Mouse (Mus musculus) midbrain, embryonic 16.5 days (tissue): ENCODE measurements around the gene Tmem184c. TPM values are rescaled to one million over a fixed set of nuclear protein-coding genes. Genes with fewer than 3 reads are reported as not detected.
A peak's percentile ranks its signal among the peaks of the same experiment; 100 is the strongest.

Source experiments
- ATAC-seq: fragments of 200-750 bp; cut with Nextera tagmentation; 2 replicates; pipeline ENCODE4 v1.8.0; 2017; ENCODE audit warnings: moderate TSS enrichment
- H3K27ac ChIP-seq: fragments of 300-500 bp; sonication (generic); 2 replicates; pipeline ENCODE4 v1.5.1; 2014; ENCODE audit warnings: mild to moderate bottlenecking, low read length, mixed read lengths
- H3K27me3 ChIP-seq: fragments of 300-500 bp; sonication (generic); 2 replicates; pipeline ENCODE4 v1.6.1; 2014; ENCODE audit warnings: low read depth, low read length, mixed read lengths; ENCODE audit not compliant: control insufficient read depth, insufficient read depth
- H3K36me3 ChIP-seq: fragments of 300-500 bp; sonication (generic); 2 replicates; pipeline ENCODE4 v1.6.1; 2014; ENCODE audit warnings: mild to moderate bottlenecking, low read length, moderate library complexity, mixed read lengths; ENCODE audit not compliant: control insufficient read depth, insufficient read depth
- H3K4me1 ChIP-seq: fragments of 300-500 bp; sonication (generic); 2 replicates; pipeline ENCODE4 v1.6.1; 2014; ENCODE audit warnings: mild to moderate bottlenecking, low read length, mixed read lengths; ENCODE audit not compliant: control insufficient read depth, insufficient read depth
- H3K4me2 ChIP-seq: fragments of 300-500 bp; sonication (generic); 2 replicates; pipeline ENCODE4 v1.6.1; 2014; ENCODE audit warnings: mild to moderate bottlenecking, low read length, mixed read lengths
- H3K4me3 ChIP-seq: fragments of 300-500 bp; sonication (generic); 2 replicates; pipeline ENCODE4 v1.5.1; 2014; ENCODE audit warnings: low read depth, mild to moderate bottlenecking, low read length, moderate library complexity, mixed read lengths
- H3K9ac ChIP-seq: fragments of 300-500 bp; sonication (generic); 2 replicates; pipeline ENCODE4 v1.6.1; 2014; ENCODE audit warnings: low read depth, low read length, mixed read lengths
- H3K9me3 ChIP-seq: fragments of 300-500 bp; sonication (generic); replicated peaks from 2 replicates; pipeline ENCODE4 v1.6.1; 2014; ENCODE audit warnings: mild to moderate bottlenecking, low read length, mixed read lengths; ENCODE audit not compliant: control insufficient read depth, poor library complexity, severe bottlenecking
- WGBS: fragments of 180-500 bp; shearing (Covaris S2); extraction: QIAGEN DNeasy Blood & Tissue Kit; methylation state at CpG from one replicate; pipeline ENCODE4 v1.1.7; 2014; 5-methylcytosine and 5-hydroxymethylcytosine counted together
- polyA plus RNA-seq: library from polyadenylated mRNA; unstranded; fragments of >200 nt; fragmentation: Nextera tagmentation; extraction: Ambion mirVana; gene quantifications from 2 replicates; pipeline ENCODE4 v1.2.1, GENCODE M21; 2015

The Tmem184c gene
- polyA plus RNA-seq, 1 experiment from 2014 or later, result 71.1 TPM

DNA sequence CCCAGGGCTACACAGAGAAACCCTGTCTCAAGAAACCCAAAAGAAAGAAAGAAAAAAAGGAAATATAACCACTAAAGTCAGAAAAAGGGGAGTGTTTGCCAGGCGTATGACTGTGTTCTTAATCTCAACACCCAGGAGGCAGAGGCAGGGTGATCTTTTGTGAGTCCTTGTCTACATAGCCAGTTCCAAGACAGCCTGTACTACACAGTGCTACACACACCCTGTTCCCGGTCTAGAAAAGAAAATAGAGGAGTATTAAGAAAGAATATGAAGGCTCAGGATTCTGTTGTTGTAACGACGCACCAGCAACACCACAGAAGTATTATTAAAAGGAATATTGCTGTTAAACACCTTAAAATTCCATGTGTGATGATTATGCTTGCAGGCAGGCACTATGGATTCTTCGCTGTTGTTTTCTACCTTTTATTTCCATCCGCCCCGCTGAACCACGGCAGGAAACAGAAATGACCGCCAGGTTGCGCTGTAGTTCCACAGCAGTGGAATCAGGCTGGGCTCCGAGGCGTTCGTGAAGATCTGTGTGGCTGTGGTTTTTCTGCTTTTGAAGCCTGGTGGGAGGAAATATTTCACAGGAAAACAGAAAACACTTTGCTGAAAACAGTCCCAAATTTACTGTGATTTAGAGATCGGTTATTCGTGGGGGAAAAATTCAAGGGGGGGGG lies 19.5 kb upstream of the Tmem184c start:
- Histone ChIP-seq H3K9me3 (no peaks in the 10 kb centered on the region), H3K9ac (no peak overlapping the region), H3K27ac (no peak overlapping the region; the same call in 1 of the 2 replicates), H3K36me3 (no peaks in the 10 kb centered on the region), H3K4me3 (no peak overlapping the region), H3K4me2 (no peak overlapping the region), H3K27me3 (no peaks in the 10 kb centered on the region), H3K4me1 (no peaks in the 10 kb centered on the region)
- 16% methylated on average over 15 of the region's 15 CpGs for WGBS
- ATAC-seq, result peak; percentile 96

DNA sequence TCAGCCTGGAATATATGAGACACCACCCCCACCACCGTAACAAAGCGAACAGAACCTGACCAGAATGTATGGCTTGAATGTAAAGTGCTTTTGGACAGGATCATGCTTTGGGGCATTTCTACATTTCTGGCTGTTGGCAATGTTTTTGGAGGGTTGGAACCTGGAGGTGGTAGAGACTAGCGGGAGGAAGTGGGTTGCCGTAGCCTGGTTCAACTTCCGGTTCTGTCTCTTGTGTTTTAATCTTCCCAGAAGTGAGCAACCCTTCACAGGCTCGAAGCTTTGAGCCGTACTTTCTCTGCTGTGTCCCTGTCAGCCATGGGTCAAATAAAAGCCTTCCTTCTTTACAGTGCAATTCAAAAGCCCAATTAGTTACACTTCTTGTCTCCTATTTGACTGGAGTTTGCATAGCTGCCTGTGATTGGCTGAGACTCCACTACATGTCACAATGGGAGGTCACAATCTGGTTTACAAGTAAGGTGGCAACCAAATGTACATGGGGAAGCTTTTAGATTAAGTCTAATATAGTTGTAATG lies 13.2 kb upstream of the Tmem184c start:
- Histone ChIP-seq H3K27ac (no peak overlapping the region), H3K4me3 (no peak overlapping the region), H3K4me1 (no peaks in the 10 kb centered on the region), H3K27me3 (no peaks in the 10 kb centered on the region), H3K4me2 (no peak overlapping the region), H3K9ac (no peak overlapping the region), H3K36me3 (no peaks in the 10 kb centered on the region), H3K9me3 (no peaks in the 10 kb centered on the region)
- no peak for ATAC-seq
- 60% methylated on average over 7 of the region's 7 CpGs for WGBS

DNA sequence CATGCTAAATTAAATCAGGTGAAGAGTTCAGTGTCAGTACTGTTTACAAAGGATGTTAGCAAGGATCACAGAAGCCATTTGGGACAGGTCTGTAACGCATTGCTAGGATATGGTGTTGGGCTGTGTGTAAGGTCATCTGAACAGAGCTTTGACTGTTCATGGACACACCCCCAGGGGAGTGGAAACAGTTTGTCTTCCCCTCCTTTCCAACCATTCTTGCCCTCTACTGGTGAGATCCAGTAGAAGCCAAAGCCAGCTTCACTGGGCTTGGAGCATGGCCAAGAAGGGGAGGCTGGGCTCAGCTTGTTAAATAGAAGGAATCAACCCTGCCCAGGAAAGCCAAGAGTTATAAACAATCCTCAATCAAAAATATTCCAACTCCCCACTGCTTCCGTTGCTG lies 7.4 kb upstream of the Tmem184c start:
- Histone ChIP-seq H3K4me2 (no peak overlapping the region), H3K9me3 (no peaks in the 10 kb centered on the region), H3K4me3 (no peak overlapping the region), H3K9ac (no peak overlapping the region), H3K27me3 (no peaks in the 10 kb centered on the region), H3K4me1 (no peaks in the 10 kb centered on the region), H3K36me3 (no peaks in the 10 kb centered on the region), H3K27ac (no peak overlapping the region)
- WGBS, result 71% methylated on average over 2 of the region's 2 CpGs
- ATAC-seq, result no peak

GRCm38 (mm10) chr8:77609621-77610020 lies 877 bp downstream of the Tmem184c start:
- Histone ChIP-seq H3K4me3 (peak overlapping the region; percentile 71), H3K4me2 (peak overlapping the region; percentile 83), H3K4me1 (peaks cover 18% of the 10 kb centered on the region), H3K27ac (no peak overlapping the region), H3K9me3 (no peaks in the 10 kb centered on the region), H3K9ac (peak overlapping the region; percentile 74), H3K36me3 (peaks cover 7% of the 10 kb centered on the region; the same call in 1 of the 2 replicates), H3K27me3 (no peaks in the 10 kb centered on the region)
- WGBS, result 12% methylated on average over 7 of the region's 7 CpGs
- ATAC-seq, result no peak

- Histone ChIP-seq H3K27me3 (no peaks in the 10 kb centered on the region), H3K27ac (no peak overlapping the region), H3K9ac (no peak overlapping the region), H3K36me3 (peaks cover 25% of the 10 kb centered on the region), H3K4me1 (no peaks in the 10 kb centered on the region), H3K9me3 (no peaks in the 10 kb centered on the region; the same call in 1 of the 2 replicates), H3K4me3 (no peak overlapping the region), H3K4me2 (no peak overlapping the region)
- ATAC-seq, result no peak
- WGBS, result 89% methylated on average over 4 of the region's 4 CpGs
Observed at GRCm38 (mm10) chr8:77584174-77584573, 26.3 kb downstream of the Tmem184c start.

GRCm38 (mm10) chr8:77577674-77578073 lies 32.8 kb downstream of the Tmem184c start:
- Histone ChIP-seq H3K4me2 (no peak overlapping the region), H3K36me3 (peaks cover 21% of the 10 kb centered on the region), H3K4me3 (no peak overlapping the region), H3K27ac (no peak overlapping the region), H3K27me3 (no peaks in the 10 kb centered on the region), H3K9me3 (no peaks in the 10 kb centered on the region), H3K9ac (no peak overlapping the region), H3K4me1 (no peaks in the 10 kb centered on the region)
- no peak for ATAC-seq
- 91% methylated on average over 7 of the region's 7 CpGs for WGBS

GRCm38 (mm10) chr8:77574229-77574628 lies 36.3 kb downstream of the Tmem184c start:
- Histone ChIP-seq H3K36me3 (peaks cover 10% of the 10 kb centered on the region; the same call in 1 of the 2 replicates), H3K9ac (no peak overlapping the region), H3K4me2 (no peak overlapping the region), H3K9me3 (no peaks in the 10 kb centered on the region), H3K27me3 (no peaks in the 10 kb centered on the region), H3K4me3 (no peak overlapping the region), H3K4me1 (no peaks in the 10 kb centered on the region), H3K27ac (no peak overlapping the region)
- ATAC-seq, result no peak
- WGBS, result 88% methylated on average over 5 of the region's 5 CpGs

DNA sequence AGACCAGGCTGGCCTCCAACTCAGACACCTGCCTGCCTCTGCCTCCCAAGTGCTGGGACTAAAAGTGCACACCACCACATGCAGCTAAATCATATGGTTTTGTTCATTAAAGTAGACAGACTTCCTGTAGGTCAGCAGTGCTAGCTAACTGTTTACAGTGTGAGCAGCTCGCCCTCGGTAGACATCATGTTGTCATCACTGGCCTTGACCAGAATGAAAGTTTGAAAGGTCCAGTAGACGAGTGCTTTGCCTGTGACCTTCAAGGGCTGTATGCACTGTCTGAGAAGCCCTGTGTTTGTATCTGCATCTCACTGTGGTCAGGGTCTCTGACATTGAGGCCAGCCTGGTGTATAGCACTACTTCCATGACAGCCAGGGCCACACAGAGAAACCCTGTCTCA lies 49.1 kb downstream of the Tmem184c start:
- 94% methylated on average over 3 of the region's 3 CpGs for WGBS

GRCm38 (mm10) chr8:77552491-77552890 lies 58.0 kb downstream of the Tmem184c start:
- peaks cover 27% of the 10 kb centered on the region for H3K36me3 ChIP-seq
- 97% methylated on average over 3 of the region's 3 CpGs for WGBS
- no peaks in the 10 kb centered on the region for H3K27me3 ChIP-seq
- H3K4me1 ChIP-seq, result peaks cover 18% of the 10 kb centered on the region
- no peak overlapping the region for H3K4me3 ChIP-seq
- ATAC-seq, result no peak
- H3K9me3 ChIP-seq, result 0 out of 2 replicates have a peak, but pooled peaks cover 4% of the 10 kb centered on the region
- H3K4me2 ChIP-seq, result no peak overlapping the region
- no peak overlapping the region for H3K9ac ChIP-seq
- no peak overlapping the region for H3K27ac ChIP-seq

More for the DNA sequence above, 49.1 kb downstream of the Tmem184c start:
- Histone ChIP-seq H3K36me3 (peaks cover 38% of the 10 kb centered on the region), H3K27ac (no peak overlapping the region), H3K9ac (no peak overlapping the region), H3K27me3 (no peaks in the 10 kb centered on the region), H3K4me1 (no peaks in the 10 kb centered on the region), H3K9me3 (no peaks in the 10 kb centered on the region), H3K4me2 (no peak overlapping the region), H3K4me3 (no peak overlapping the region)
- no peak for ATAC-seq
